Mouse (Mus musculus) thymus, adult 2 months (tissue): ENCODE measurements around the gene Rnf32. TPM values are rescaled to one million over a fixed set of nuclear protein-coding genes. Genes with fewer than 3 reads are reported as not detected.

Source experiments
- DNase-seq: peaks from one replicate; pipeline ENCODE4 v3.0.0; 2021
- H3K27ac ChIP-seq: fragments of 200-500 bp; 2 replicates; pipeline ENCODE4 v1.5.1; 2012; ENCODE audit warnings: low read length, control low read depth; ENCODE audit not compliant: control insufficient read depth, insufficient read depth
- H3K27me3 ChIP-seq: fragments of 200-500 bp; 2 replicates; pipeline ENCODE4 v1.6.1; 2012; ENCODE audit warnings: mild to moderate bottlenecking, low read length, moderate library complexity, mixed read lengths; ENCODE audit not compliant: control insufficient read depth, insufficient read depth
- H3K36me3 ChIP-seq: fragments of 200-500 bp; 2 replicates; pipeline ENCODE4 v1.6.1; 2012; ENCODE audit warnings: mild to moderate bottlenecking, low read length, moderate library complexity; ENCODE audit not compliant: control insufficient read depth, insufficient read depth
- H3K4me1 ChIP-seq: fragments of 200-500 bp; replicated peaks from 2 replicates; pipeline ENCODE4 v1.6.1; 2012; ENCODE audit warnings: low read length; ENCODE audit not compliant: control insufficient read depth, insufficient read depth
- H3K4me3 ChIP-seq: fragments of 200-500 bp; 2 replicates; pipeline ENCODE4 v1.5.1; 2012; ENCODE audit warnings: mild to moderate bottlenecking, low read length, control low read depth, moderate library complexity; ENCODE audit not compliant: control insufficient read depth, insufficient read depth
- CTCF ChIP-seq: fragments of 200-500 bp; IDR thresholded peaks from 2 replicates; pipeline ENCODE4 v1.5.1; 2012; ENCODE audit warnings: mild to moderate bottlenecking, control low read depth, low read length, moderate library complexity, borderline replicate concordance; ENCODE audit not compliant: control insufficient read depth, poor library complexity, insufficient read depth; ENCODE audit errors: extremely low read depth
- POLR2A ChIP-seq: fragments of 200-500 bp; IDR thresholded peaks from 2 replicates; pipeline ENCODE4 v1.6.1; 2012; ENCODE audit warnings: mild to moderate bottlenecking, low read length, control low read depth, moderate library complexity; ENCODE audit not compliant: control insufficient read depth, poor library complexity, insufficient read depth; ENCODE audit errors: extremely low read depth
- WGBS: fragments of 180-500 bp; shearing (Covaris S2); methylation state at CpG from one replicate; pipeline ENCODE4 v1.1.7; 2018; 5-methylcytosine and 5-hydroxymethylcytosine counted together
- polyA plus RNA-seq: library from polyadenylated mRNA; depleted of rRNA; stranded (reverse); fragments of >200 nt; gene quantifications from 2 replicates; pipeline ENCODE4 v1.2.3, GENCODE M21; 2012; rRNA removed

The Rnf32 gene
- 0.37 and 0.55 TPM in 2 replicates for polyA plus RNA-seq

DNA sequence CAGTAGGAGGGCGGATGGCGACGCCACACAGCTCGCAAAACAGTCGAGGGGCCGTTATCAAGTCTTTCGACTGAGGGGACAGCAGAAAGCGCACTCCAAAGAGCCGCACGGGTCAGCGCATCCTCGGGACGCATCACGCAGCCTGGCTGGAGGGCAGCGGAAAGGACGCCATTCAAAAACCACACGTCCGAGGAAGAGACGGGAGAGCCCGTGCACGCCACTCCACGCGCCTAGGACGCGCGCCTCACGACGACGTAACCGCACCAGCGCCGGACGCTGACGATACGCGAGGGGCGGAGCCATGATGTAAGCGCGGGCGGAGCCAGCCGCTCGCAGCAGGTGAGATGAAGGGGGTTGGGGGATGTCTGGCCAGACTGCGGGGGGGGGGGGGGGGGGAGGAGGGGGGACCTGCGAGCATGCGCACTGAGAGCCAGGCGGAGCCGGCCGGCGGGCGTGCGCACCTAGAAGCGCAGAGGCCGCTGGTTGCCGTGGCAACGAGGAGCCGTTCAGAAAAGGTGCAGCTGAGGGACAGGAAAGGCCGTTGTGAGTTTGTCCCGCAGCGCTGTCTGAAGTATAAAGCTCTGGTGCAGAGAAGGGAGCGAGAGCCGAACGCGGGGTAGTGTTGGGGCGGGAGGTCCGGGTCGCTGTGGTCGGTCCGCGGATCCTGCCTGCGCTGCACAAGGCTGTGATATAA is at the start of gene Rnf32:
Gene Rnf32, plus strand, starts transcription at position 423 of the 694 bp plus-strand sequence.
- Histone ChIP-seq H3K27ac (no peak within 1 kb of the TSS), H3K4me3 (peak within 1 kb of the TSS; percentile 41), H3K27me3 (no peaks in the 10 kb centered on the region; the same call in 1 of the 2 replicates), H3K4me1 (0 out of 2 replicates have a peak, but pooled peaks cover 2% of the 10 kb centered on the region), H3K36me3 (no peaks in the 10 kb centered on the region)
- TF ChIP-seq POLR2A = no peak
- no peak for TF ChIP-seq CTCF
- 1% methylated on average over 65 of the region's 70 CpGs for WGBS
- DNase-seq = peak; percentile 61

DNA sequence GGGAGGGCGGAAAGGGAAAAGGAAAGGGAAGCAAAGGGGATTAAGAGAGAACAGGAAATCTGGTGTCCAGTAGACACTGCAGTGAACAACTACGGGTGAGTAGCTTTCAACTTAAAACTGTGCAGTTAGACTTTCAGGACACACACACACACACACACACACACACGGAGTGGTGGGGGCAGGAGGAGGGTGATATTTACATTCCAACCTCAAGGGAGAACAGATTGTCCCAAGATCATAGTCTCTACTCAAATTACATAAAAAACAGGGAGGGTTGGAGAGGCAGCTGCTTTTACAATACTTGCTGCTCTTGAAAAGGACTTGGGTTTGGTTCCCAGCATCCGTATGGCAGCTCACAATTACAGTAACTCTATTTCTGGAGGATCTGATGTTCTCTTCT is 45.6 kb upstream of the Rnf32 start:
- DNase-seq = no peak
- TF ChIP-seq CTCF = no peak
- no peak for TF ChIP-seq POLR2A
- H3K27me3 ChIP-seq = no peaks in the 10 kb centered on the region
- WGBS = 68% methylated on average over 4 of the region's 4 CpGs
- H3K4me1 ChIP-seq = no peaks in the 10 kb centered on the region
- no peak overlapping the region for H3K4me3 ChIP-seq
- no peak overlapping the region for H3K27ac ChIP-seq
- H3K36me3 ChIP-seq = no peaks in the 10 kb centered on the region

DNA sequence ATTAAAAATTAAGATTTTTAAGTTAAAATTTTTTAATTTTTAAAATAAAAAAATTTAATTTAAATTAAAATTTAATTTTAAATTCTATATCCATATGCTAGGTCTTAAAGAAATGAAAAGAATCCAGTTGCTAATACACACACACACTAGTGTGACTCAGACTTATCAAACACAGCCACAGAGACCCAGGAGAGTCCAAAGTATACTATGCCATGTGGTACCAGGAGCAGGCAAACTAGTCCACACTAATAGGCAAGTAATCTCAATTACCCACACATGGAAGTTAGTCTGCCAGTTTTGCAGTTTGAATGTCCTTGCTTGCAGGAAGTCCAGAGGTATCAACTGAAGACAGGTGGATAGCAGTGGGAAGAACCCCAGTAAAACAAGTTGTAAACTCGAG is 35.9 kb upstream of the Rnf32 start:
- DNase-seq = no peak
- no peaks in the 10 kb centered on the region for H3K36me3 ChIP-seq
- no peaks in the 10 kb centered on the region for H3K4me1 ChIP-seq
- H3K27ac ChIP-seq = no peak overlapping the region
- H3K27me3 ChIP-seq = no peaks in the 10 kb centered on the region
- no peak for TF ChIP-seq POLR2A
- TF ChIP-seq CTCF = no peak
- no peak overlapping the region for H3K4me3 ChIP-seq
- WGBS = 26% methylated on average over 1 of the region's 1 CpGs

DNA sequence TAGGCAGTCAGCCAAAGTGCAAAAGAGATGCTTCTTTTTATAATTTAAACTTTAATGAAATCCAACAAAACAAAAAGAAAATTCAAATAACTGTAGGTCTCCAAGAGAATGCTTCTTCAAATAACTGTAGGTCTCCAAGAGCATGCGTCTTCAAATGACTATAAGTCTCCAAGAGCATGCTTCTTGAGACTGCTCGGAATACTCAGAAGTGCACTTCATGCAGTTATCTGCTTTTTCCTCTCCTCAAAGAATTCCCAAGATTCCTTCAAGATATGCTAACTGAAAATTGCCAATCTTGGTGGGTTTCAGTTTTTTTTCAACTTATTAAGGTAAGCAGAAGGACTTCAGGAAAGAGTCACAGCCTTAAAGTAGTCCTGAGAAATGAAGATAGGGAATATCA is 28.8 kb upstream of the Rnf32 start:
- Histone ChIP-seq H3K27ac (no peak overlapping the region), H3K4me1 (no peaks in the 10 kb centered on the region), H3K36me3 (no peaks in the 10 kb centered on the region), H3K4me3 (no peak overlapping the region), H3K27me3 (no peaks in the 10 kb centered on the region)
- no peak for DNase-seq
- no peak for TF ChIP-seq CTCF
- no peak for TF ChIP-seq POLR2A
- WGBS = 98% methylated on average over 2 of the region's 2 CpGs

DNA sequence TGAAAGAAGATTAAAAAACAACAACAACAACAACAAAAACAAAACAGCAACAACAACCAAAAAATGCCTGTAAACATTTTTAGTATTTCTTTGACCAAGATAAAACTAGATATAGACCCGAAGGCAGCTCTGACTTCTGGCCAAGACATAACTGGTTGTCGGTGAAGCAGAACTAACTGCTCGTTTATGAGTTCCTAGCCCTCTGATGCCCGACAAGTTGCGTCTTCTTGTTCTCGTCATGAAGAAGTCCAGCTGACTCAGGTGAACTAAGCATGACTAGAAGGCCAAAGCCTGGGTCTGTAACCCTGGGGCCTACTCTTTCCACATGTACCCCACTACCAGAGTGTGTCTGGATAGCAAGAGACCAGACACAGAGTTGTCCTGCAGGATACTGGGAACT is 25.6 kb upstream of the Rnf32 start:
- no peak for DNase-seq

DNA sequence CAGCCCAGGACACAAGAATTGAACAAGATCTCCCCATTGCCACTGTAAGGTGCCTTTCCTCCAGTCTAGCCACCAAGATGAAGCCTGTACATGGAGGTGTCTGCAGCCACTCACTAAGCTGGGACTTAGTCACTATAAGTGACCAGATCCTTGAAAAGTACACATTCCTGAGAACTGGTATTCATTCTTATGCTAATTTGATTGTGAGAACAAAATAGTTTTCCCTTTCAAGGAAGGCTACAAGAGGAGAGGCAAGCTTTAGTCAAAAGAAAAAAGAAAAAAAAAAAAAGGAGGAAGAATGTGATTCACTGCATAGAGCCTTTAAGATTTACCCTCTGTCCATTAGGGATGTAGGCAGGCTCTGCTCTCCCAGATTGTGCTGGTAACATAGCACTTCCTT is 24.6 kb upstream of the Rnf32 start:
- no peak overlapping the region for H3K27ac ChIP-seq
- no peak for DNase-seq
- H3K27me3 ChIP-seq = no peaks in the 10 kb centered on the region
- H3K4me3 ChIP-seq = no peak overlapping the region
- H3K4me1 ChIP-seq = no peaks in the 10 kb centered on the region
- no peaks in the 10 kb centered on the region for H3K36me3 ChIP-seq
- no peak for TF ChIP-seq CTCF

More for the DNA sequence above, 25.6 kb upstream of the Rnf32 start:
- 90% methylated on average over 6 of the region's 6 CpGs for WGBS
- no peaks in the 10 kb centered on the region for H3K4me1 ChIP-seq
- no peak for TF ChIP-seq CTCF
- no peak overlapping the region for H3K27ac ChIP-seq
- H3K36me3 ChIP-seq = no peaks in the 10 kb centered on the region
- no peak overlapping the region for H3K4me3 ChIP-seq
- no peaks in the 10 kb centered on the region for H3K27me3 ChIP-seq

DNA sequence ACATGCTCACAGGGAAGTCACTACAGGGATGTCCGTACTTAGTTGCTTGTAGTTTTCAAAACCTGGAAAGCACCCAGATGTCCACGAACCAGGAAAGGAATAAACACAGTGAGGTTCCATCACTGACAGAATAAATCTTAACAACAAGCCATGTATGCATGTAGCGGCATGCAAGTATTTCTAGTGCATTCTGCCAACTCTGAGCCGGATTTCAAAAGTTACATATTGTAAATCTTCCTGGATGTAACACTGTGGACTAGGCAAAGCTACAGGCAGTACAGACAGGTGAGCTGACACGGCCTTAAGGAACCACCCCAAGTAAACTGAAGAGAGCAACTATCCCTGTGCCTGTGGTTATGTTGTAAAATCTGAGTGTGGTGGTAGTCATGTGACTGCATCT is 9.0 kb upstream of the Rnf32 start:
- H3K4me3 ChIP-seq = no peak overlapping the region
- no peak for TF ChIP-seq CTCF
- no peak for TF ChIP-seq POLR2A
- H3K27ac ChIP-seq = no peak overlapping the region
- H3K4me1 ChIP-seq = no peaks in the 10 kb centered on the region
- no peaks in the 10 kb centered on the region for H3K36me3 ChIP-seq
- WGBS = 89% methylated on average over 5 of the region's 5 CpGs
- no peak for DNase-seq
- no peaks in the 10 kb centered on the region for H3K27me3 ChIP-seq
